Mouse (Mus musculus) gastrocnemius, adult 18-20 months (tissue): ENCODE results near the gene Rela. TPM values are rescaled to one million over a fixed set of nuclear protein-coding genes. Genes with fewer than 3 reads are reported as not detected.

Source experiments
- DNase-seq: peaks from one replicate; pipeline ENCODE4 v3.0.0; 2021; ENCODE audit warnings: low spot score
- total RNA-seq, 2 experiments: library from RNA; stranded (reverse); gene quantifications; 2 replicates each; pipeline ENCODE4 v1.2.3; 2021

The Rela gene
- total RNA-seq, 2 experiments from 2014 or later: 14.6 to 19.3 TPM

DNA sequence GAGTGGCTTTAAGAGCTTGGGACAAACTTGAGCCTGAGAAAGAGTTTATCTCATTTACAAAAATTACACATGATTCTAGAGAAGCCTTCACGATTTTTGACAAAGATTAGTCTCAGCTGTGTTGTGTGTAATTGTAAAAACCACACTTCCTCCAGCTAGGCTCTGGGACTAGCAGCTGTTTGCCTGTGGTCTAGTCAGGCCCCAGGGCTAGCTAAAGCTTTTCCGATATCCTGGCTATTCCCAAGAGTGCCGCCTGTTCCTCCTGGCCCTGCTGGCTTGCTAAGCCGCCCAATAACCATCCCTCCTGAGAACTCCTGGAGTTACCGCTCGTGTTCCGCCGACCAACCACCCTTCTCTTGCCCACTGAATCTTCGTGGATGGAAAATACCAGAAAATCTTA is 5.2 kb upstream of the Rela start:
- DNase-seq: no peak

GRCm38 (mm10) chr19:5636036-5636570 is 1.2 kb upstream of the Rela start:
- no peak for DNase-seq

DNA sequence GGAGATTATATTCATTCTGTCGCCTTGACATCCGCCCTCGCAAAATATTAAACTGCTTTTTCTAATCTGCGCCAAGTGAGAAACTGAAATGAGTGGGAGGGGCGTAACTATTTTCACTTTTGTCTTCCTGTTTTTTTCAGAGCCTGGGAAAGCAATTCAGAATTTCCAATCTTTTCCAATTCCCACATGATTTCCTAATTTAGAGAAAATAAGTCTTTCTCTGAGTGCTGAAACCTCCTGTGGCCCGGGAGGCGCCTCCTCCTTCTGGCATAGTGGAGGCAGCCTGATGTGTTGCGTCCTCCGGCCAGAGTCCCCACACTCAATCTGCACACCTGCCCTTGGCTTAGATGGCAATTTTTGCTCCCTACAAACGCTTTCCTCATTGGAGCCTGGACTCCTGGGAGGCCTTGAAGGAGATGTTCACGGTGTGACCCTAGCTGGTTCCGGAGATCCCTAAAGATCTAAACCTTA is 677 bp upstream of the Rela start:
- DNase-seq: peak; percentile 38

DNA sequence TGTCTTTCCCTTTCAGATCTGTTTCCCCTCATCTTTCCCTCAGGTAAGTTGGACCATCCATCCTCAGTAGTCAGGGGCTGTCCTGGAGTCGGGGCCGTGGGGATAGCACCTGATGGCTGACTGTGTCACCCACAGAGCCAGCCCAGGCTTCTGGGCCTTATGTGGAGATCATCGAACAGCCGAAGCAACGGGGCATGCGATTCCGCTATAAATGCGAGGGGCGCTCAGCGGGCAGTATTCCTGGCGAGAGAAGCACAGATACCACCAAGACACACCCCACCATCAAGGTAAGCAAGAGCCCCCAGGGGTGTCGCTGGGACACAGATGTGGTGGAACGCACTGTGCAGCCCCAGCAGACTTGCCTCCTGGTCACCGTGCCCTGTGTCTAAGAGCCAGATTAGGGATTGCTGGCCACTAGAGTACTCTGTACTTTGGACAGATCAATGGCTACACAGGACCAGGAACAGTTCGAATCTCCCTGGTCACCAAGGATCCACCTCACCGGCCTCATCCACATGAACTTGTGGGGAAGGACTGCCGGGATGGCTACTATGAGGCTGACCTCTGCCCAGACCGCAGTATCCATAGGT is 1.2 kb downstream of the Rela start:
- no peak for DNase-seq

GRCm38 (mm10) chr19:5640339-5640738 is 3.1 kb downstream of the Rela start:
- DNase-seq: no peak

DNA sequence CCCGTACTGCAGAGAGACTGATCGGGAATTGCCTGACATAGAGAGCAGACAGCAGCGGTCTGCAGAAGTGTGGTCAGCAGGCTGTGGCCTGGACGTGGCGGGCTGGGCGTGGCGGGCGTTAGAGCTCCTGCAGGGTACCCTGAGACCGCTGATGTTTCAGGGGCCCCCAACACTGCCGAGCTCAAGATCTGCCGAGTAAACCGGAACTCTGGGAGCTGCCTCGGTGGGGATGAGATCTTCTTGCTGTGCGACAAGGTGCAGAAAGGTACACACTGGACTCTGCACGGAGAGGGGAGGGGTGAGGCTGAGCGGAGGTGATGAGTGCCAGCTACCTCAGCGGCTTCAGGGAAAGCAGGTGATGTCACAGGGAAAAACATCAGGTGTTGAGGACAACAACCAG is 3.7 kb downstream of the Rela start:
- DNase-seq: no peak

DNA sequence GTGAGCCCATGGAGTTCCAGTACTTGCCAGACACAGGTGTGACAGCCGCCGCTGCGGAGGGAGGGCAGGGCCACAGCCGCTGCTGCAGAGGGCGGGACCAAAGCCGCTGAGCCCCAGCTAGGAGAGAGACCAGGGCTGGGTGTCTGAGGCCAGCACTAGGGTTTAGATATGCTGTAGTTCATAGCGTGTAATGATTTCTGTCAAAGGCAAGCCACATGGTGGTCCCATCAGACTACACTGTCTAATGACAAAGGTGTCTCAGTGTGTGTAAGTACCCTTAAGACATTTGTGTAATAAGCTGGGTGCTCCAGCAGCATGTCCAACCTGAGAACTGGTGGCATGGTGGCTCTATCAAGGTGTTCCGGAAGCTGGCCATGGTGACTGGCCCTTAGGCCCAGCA is 4.4 kb downstream of the Rela start:
- no peak for DNase-seq

GRCm38 (mm10) chr19:5645280-5645679 is 8.0 kb downstream of the Rela start:
- no peak for DNase-seq

GRCm38 (mm10) chr19:5646731-5647330 is 9.5 kb downstream of the Rela start:
- DNase-seq: no peak

DNA sequence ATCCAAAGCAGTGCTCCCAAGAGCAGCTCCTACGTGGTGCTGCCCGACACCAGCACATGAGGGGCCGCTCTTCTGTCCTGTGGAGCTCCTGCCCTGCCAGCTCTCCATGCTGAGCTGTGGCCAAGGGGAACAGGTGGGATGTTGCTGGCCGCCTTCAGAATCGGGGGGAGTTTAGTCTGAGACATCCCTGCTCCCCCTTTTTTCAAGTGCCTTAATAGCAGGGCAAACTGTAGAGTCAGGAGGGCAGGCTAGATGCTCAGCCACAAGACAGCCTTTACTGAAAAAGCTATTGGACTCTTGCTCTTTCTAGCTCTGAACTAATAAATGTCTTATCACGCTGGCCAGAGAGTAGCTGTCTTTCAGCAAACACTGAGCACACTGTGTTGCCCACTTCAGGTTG is 10.5 kb downstream of the Rela start:
- no peak for DNase-seq

DNA sequence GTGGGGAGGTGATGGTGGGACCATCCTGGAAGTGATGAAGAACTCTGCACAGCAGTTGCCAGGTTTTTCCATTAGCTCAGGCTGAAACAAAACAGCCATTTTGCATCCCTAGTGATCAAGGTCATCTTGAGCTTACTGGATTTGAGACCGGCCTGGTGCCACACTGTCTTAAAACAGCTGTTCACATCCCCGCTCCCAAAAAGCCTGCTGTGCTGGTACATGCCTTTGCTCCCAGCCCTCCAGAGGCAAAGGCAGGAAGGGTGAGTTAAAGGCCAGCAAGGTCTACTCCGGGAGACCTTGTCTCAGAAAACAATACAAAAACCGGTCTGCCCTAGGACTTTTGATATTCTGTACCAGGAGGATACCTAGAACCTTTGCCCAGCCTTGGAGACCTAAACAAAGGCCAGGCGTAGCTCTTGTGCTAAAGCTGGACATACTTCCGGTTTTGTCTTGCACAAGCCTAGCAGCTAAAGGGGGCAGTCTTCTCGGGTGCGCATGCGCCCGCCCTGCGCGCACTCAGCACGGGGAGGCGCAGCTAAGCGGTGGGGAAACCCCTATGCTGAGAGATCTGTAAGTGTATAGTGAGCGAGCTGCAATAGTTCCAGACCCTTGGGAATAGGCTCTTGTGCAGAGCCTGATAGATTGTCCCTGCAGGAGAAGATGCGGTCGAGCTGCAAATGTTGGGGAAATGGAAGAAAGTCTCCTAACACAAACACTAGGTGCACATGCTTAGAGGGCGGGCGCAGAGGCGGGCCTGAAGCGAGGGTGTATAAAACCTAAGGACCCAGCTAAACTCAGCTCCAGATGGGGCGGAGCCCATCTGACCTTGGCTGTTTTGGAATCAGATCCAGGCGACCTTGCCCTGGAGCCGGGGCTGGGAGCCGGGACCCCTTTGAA is 11.4 kb downstream of the Rela start:
- peak; percentile 79 for DNase-seq

DNA sequence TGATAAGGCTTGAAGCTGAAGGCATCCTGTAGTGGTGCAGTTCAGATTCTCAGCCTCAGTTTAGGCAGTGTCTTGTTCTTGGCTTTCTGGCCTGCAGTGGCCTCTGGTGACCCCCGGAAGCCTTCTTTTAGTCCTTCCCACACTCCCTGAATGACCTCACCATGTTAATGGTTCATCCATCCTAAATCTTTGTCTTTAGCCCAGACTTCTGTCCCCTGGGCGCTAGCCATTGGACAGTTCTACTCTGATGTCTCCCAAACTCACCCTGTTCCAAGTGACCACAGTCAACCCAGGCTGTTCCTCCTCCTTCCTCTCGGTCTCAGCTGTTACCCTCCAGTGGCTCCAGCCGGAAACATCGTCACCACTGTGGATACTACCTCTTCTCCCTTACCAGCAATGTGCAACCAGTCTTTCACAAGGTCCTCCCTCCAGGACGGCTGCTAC is 12.0 kb downstream of the Rela start:
- peak; percentile 74 for DNase-seq

DNA sequence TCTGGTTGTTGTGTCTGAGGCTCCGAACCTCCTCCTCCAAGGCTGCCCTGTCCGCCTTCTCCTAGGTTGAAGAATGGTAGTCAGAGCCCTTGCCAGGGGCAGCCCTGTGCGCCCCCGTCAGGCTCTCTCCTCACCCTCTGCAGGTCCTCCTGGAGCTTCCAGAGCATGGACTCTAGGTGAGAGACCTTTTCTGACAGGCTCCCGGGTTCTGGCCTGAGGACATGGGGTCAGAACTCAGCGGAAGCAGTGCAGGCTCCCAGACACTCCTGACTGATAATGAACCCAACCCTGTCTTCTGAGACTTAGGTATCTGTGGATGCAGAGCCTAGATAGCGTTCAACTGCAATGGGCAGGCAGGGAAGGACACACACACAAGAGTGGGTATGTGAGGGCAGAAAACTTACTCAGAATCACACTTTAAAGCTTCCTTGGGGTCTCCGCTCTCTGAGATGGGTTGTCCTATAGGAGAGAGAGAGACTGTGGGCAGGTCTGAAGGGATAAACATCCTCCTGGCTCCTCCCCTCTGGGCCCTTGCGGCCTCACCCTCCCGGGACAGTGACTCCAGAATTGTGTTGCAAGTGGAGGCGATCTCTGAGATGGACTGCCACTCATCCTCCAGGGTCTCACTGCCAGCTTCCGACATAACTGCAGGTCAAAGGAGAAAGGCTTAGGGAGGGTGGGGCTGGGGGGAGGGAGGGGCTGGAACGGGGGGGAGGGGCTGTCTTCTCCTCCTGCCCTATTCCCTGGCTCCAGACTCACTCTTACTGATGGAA is 14.4 kb downstream of the Rela start:
- DNase-seq: no peak

DNA sequence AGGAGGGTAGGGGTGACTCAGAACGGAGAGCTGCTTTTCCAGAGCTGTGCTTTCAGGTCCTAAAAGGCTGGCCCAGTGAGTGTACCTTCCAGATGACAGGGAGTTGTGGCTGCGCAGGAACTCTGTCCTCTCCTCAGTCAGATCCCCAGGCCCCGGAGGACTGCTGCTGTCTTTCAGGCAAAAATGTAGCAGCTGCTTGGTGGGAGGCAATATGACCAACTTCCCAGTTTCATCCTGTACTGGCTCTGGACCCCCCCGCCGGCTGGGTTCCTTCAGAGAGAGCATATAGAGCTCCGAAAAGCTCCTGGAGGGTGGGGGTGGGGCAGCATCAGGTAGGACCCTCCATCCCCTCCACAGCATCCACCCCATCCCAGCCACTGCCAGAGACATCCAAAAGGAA is 15.3 kb downstream of the Rela start:
- DNase-seq: no peak

DNA sequence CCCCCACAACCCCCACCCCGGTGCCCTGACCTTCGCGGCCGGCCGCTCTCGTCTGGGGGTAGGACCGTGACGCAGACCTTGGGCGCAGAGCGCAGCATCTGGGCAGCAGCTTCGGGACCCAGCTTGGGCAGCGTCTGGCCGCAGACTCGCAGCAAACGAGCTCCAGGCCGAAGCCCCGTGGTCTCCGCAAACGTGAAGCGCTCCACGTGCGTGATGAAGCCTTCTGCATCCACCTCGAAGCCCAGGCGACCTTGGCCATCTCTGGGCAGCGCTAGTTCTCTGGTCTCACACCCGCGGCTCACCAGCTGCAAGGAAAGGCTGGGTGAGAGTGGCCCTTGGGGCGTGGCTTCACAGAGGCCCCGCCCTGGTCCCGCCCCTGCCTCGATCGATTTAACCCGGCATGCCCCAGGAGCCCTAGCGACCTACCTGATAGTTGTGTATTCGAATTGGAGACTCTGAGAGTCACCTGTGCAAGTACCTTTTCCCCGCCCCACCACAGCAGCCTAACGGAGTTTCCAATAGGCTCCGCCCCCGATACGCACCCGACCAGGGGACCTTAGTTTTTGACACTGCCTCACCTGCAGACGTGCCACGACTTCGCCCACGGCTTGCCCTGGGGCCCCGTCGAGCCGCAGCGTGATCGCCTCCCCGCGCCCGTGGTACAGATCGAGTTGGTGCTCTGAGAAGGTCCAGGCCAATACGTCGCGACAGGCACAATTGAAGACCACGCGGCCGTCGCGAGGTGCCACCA is 16.9 kb downstream of the Rela start:
- no peak for DNase-seq

DNA sequence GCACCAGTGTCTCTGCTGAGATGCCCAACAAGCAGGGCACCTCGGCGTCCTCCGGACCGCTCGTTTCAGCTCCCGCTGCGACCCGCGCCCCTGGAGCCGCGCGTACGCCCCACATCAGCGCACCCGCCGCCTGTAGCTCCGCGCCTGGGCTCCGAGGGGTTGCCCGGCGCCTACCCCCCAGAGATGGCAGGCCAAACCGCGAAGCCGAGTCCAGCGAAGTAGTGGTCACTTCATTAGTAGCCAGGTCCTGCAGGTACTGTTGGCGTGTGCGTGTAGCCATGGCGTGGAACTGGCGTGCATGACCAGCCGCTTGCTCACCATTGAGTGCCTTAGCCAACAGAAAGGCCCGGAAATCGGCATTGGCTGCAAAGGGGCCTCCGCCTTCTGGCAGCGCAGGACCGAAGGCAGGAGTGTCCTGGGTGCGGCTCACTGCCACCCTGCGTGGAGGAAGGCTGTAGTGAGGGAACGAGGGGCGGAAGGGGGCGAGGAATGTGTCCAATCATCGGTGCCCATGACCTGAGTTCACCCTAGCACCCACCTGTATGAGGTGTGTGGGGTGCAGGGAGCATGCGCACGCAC is 17.5 kb downstream of the Rela start:
- no peak for DNase-seq

- DNase-seq: no peak
These were observed 23.9 kb downstream of the Rela start for GRCm38 (mm10) chr19:5660942-5661751.

GRCm38 (mm10) chr19:5662310-5662709 is 25.0 kb downstream of the Rela start:
- no peak for DNase-seq
